Mouse (Mus musculus): ENCODE measurements around the gene Nfic.

The Nfic gene

Small RNA genes within 50 kb of the gene (microRNA-seq; reads per million reads assigned to microRNA genes)
- gene Gm25595 (0 reads per million in 2 experiments), gene Mir1191b (0.12 to 0.57 reads per million in 2 experiments), gene Mir6913 (0.57 to 1.4 reads per million in 2 experiments)
